Mouse (Mus musculus) heart, postnatal 14 days (tissue): ENCODE measurements around the gene Cep128. TPM values are rescaled to one million over a fixed set of nuclear protein-coding genes. Genes with fewer than 3 reads are reported as not detected.

ENCODE experiments used
- DNase-seq, 2 experiments: peaks; one replicate each; pipeline ENCODE4 v3.0.0; 2021 to 2022
- intact Hi-C: fragments of 180-260 bp; cut with DNase I; formaldehyde crosslinking; loops from one replicate; pipeline ENCODE4 v1.15.1; 2025
- total RNA-seq, 2 experiments: library from RNA; stranded (reverse); gene quantifications; 2 replicates each; pipeline ENCODE4 v1.2.3; 2021

Gene Cep128
- total RNA-seq, 2 experiments from 2014 or later, result 7.4 to 7.8 TPM

- intact Hi-C loops, result no loop called here
These were observed 195.1 kb downstream of the Cep128 start for GRCm38 (mm10) chr12:91189111-91189510.

GRCm38 (mm10) chr12:91185564-91185963 lies 198.6 kb downstream of the Cep128 start:
- no peak for DNase-seq
- intact Hi-C loops, result no loop called here

More at GRCm38 (mm10) chr12:91189111-91189510, 195.1 kb downstream of the Cep128 start:
- no peak for DNase-seq

- intact Hi-C loops, result no loop called here
- no peak for DNase-seq
These were observed 199.6 kb downstream of the Cep128 start for GRCm38 (mm10) chr12:91184616-91185015.

GRCm38 (mm10) chr12:91183928-91184327 lies 200.3 kb downstream of the Cep128 start:
- DNase-seq, result no peak
- intact Hi-C loops, result no loop called here

- intact Hi-C loops, result no loop called here
These were observed 200.8 kb downstream of the Cep128 start for GRCm38 (mm10) chr12:91183304-91183855.

GRCm38 (mm10) chr12:91176808-91177526 lies 207.2 kb downstream of the Cep128 start:
- intact Hi-C loops, result no loop called here
- no peak for DNase-seq

More at GRCm38 (mm10) chr12:91183304-91183855, 200.8 kb downstream of the Cep128 start:
- DNase-seq, result no peak

- intact Hi-C loops, result no loop called here
- no peak for DNase-seq
These were observed 212.6 kb downstream of the Cep128 start for GRCm38 (mm10) chr12:91171613-91172012.

GRCm38 (mm10) chr12:91161015-91161730 lies 223.0 kb downstream of the Cep128 start:
- intact Hi-C loops, result no loop called here
- no peak for DNase-seq

- intact Hi-C loops, result no loop called here
- no peak for DNase-seq
These were observed 225.7 kb downstream of the Cep128 start for GRCm38 (mm10) chr12:91158481-91158880.

GRCm38 (mm10) chr12:91154052-91154451 lies 230.2 kb downstream of the Cep128 start:
- no peak for DNase-seq
- intact Hi-C loops, result no loop called here

GRCm38 (mm10) chr12:91149152-91149551 lies 235.1 kb downstream of the Cep128 start:
- DNase-seq, result no peak
- intact Hi-C loops, result no loop called here

GRCm38 (mm10) chr12:91134740-91135517 lies 249.3 kb downstream of the Cep128 start:
- intact Hi-C loops, result no loop called here
- no peak for DNase-seq

- DNase-seq, result no peak
- intact Hi-C loops, result no loop called here
These were observed 269.2 kb downstream of the Cep128 start for GRCm38 (mm10) chr12:91115054-91115453.

- no peak for DNase-seq
- intact Hi-C loops, result no loop called here
These were observed 280.9 kb downstream of the Cep128 start for GRCm38 (mm10) chr12:91103316-91103715.

- DNase-seq, result no peak
- intact Hi-C loops, result no loop called here
These were observed 286.3 kb downstream of the Cep128 start for GRCm38 (mm10) chr12:91097869-91098268.

- DNase-seq, result no peak
- intact Hi-C loops, result no loop called here
These were observed 288.0 kb downstream of the Cep128 start for GRCm38 (mm10) chr12:91096197-91096596.

- intact Hi-C loops, result loop anchor here (2.0 to 10.0 kb wide), 3 partner anchors 143 to 347 kb away; no protein-coding TSS in a partner anchor
- DNase-seq, result peak in 1 of 2 experiments; percentile 9
These were observed 295.9 kb downstream of the Cep128 start for GRCm38 (mm10) chr12:91088271-91088670.

- intact Hi-C loops, result loop anchor here (10.0 kb wide), 2 partner anchors 141 to 271 kb away; no protein-coding TSS in a partner anchor
- no peak for DNase-seq
These were observed 298.2 kb downstream of the Cep128 start for GRCm38 (mm10) chr12:91085967-91086366.

GRCm38 (mm10) chr12:91075600-91075999 lies 308.6 kb downstream of the Cep128 start:
- DNase-seq, result no peak
- intact Hi-C loops, result no loop called here

GRCm38 (mm10) chr12:91070551-91071045 lies 313.6 kb downstream of the Cep128 start:
- intact Hi-C loops, result no loop called here
- DNase-seq, result no peak
